Mouse (Mus musculus) left cerebral cortex, postnatal 4 days (tissue): ENCODE data around the gene Ildr1. TPM values are rescaled to one million over a fixed set of nuclear protein-coding genes. Genes with fewer than 3 reads are reported as not detected.

Source experiments
- DNase-seq: peaks from one replicate; pipeline ENCODE4 v3.0.0-alpha.2; 2022
- intact Hi-C: fragments of 180-260 bp; cut with DNase I; formaldehyde crosslinking; loops from one replicate; pipeline ENCODE4 v1.15.1; 2025
- total RNA-seq, 2 experiments: library from RNA; stranded (reverse); gene quantifications; 2 replicates each; pipeline ENCODE4 v1.2.3; 2021

The Ildr1 gene
- total RNA-seq = under 1 TPM; 0.18 to 0.56 TPM

- intact Hi-C loops = no loop called here
- DNase-seq = no peak
These were observed at the start of gene Ildr1 for GRCm38 (mm10) chr16:36693818-36694413. Gene Ildr1, plus strand, starts transcription at chr16:36693978.

GRCm38 (mm10) chr16:36645124-36645523 is 48.7 kb upstream of the Ildr1 start:
- DNase-seq = no peak
- intact Hi-C loops = no loop called here

DNA sequence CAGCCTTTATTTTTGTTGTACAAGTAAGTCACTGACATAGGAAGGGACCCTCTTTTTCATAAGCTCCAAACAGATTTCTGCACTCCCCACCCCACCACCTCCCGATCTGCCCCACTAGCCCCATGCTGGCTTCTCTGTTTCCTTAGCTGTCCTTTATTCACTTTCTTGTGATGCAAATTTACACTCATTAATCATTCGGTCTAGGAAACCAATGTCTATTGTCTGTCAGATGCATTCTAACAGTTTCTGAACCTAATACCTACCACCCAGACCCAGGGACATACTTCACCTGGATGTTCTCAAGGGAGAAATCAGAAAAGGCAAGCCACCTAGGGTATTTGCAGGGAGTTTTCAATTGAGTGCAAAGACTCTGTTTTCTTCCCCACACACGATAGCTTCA is 44.5 kb upstream of the Ildr1 start:
- intact Hi-C loops = no loop called here
- no peak for DNase-seq

GRCm38 (mm10) chr16:36650511-36650910 is 43.3 kb upstream of the Ildr1 start:
- DNase-seq = no peak
- intact Hi-C loops = no loop called here

- intact Hi-C loops = no loop called here
- no peak for DNase-seq
These were observed 42.5 kb upstream of the Ildr1 start for GRCm38 (mm10) chr16:36651174-36651766.

- DNase-seq = no peak
These were observed 38.6 kb upstream of the Ildr1 start for GRCm38 (mm10) chr16:36655199-36655598.

GRCm38 (mm10) chr16:36655910-36656309 is 37.9 kb upstream of the Ildr1 start:
- no peak for DNase-seq
- intact Hi-C loops = no loop called here

More at GRCm38 (mm10) chr16:36655199-36655598, 38.6 kb upstream of the Ildr1 start:
- intact Hi-C loops = no loop called here

- no peak for DNase-seq
- intact Hi-C loops = no loop called here
These were observed 32.4 kb upstream of the Ildr1 start for GRCm38 (mm10) chr16:36661330-36661729.

- intact Hi-C loops = no loop called here
These were observed 30.3 kb upstream of the Ildr1 start for GRCm38 (mm10) chr16:36663484-36663883.

GRCm38 (mm10) chr16:36665782-36666181 is 28.0 kb upstream of the Ildr1 start, which contains the start of gene Cd86:
Gene Cd86, minus strand, starts transcription at chr16:36666081.
- intact Hi-C loops = no loop called here
- no peak for DNase-seq

More at GRCm38 (mm10) chr16:36663484-36663883, 30.3 kb upstream of the Ildr1 start:
- no peak for DNase-seq

- no peak for DNase-seq
- intact Hi-C loops = no loop called here
These were observed 27.2 kb upstream of the Ildr1 start for GRCm38 (mm10) chr16:36666448-36667017.

DNA sequence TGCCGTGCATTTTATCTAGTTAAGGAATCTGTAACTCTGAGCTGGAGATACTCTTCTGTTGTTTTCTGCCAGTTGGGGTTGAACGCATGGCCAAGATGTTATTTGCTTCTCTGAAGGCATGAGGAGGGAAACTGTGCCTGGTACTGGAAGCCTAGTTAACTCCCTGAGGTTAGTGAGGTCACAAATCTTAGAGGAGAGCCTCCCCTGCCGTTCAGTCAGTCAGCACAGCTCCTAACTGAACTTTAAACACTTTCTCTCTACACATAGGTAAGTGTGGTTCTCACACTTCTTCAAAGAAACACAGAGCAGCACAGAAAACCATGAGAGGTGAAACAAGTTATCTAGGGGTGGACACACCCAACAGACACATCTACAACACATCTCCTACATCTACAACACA is 23.2 kb upstream of the Ildr1 start:
- DNase-seq = no peak

GRCm38 (mm10) chr16:36673196-36673595 is 20.6 kb upstream of the Ildr1 start:
- DNase-seq = no peak
- intact Hi-C loops = no loop called here

More for the DNA sequence above, 23.2 kb upstream of the Ildr1 start:
- intact Hi-C loops = no loop called here

GRCm38 (mm10) chr16:36674457-36675204 is 19.1 kb upstream of the Ildr1 start:
- intact Hi-C loops = no loop called here

DNA sequence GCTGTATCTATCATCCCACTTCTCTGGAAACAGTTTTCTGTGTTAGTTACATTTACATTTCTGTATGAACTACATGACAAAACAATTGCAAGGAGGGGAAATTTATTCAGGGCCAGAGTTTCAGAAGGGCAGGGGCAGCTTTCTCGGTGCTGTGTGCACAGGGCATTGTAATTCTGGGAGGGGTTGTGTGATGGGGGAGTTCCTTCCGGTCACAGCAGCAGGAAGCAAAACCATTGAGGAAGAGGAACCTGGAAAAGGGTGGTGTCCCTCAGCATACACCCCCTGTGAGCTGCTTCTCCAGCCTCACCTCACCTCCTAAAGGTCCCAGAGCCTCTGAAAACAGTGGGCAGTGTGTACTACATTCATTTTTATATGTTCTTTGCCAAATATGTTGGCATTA is 18.5 kb upstream of the Ildr1 start:
- no peak for DNase-seq
- intact Hi-C loops = no loop called here

More at GRCm38 (mm10) chr16:36674457-36675204, 19.1 kb upstream of the Ildr1 start:
- DNase-seq = no peak

- intact Hi-C loops = no loop called here
- no peak for DNase-seq
These were observed 17.9 kb upstream of the Ildr1 start for GRCm38 (mm10) chr16:36675902-36676301.

DNA sequence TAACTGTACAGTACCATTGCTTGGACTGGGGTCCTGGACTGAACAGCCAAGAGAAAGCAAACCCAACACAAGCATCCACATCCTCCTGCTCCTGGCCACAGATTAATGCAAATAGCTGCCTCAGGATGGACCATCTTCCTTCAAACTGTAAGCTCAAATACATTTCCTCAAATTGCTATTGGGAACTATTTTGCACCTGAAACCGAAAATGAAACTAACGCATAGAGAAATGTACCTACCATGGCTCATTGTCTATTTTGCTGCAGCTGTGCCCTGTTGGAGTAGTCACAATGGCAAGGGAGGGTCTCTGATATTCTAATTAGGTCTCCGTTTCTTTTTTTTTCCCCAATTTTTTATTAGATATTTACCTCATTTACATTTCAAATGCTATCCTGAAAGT is 11.9 kb upstream of the Ildr1 start:
- DNase-seq = no peak
- intact Hi-C loops = no loop called here

- intact Hi-C loops = no loop called here
- DNase-seq = no peak
These were observed 9.4 kb upstream of the Ildr1 start for GRCm38 (mm10) chr16:36684325-36684918.

- intact Hi-C loops = no loop called here
- DNase-seq = no peak
These were observed 5.7 kb upstream of the Ildr1 start for GRCm38 (mm10) chr16:36688076-36688475.

DNA sequence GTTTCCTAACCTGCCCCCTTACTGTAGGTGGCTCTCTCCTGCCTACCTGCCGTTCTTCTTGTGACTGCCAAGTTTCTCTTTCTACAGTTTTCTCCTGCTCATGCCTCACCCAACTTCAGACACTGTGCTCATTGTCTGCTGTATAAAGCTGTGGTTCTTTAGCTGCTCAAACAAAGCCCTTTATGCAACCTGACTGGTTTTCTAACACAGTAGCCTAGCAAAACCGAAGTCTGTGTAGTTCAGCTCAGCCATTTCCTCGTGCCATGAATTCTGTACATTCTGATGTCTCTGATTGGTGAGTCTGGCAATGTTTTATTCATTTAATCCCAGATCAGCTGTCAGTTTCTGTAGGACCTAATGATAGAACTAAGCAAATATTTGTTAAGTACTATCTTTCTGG is 2.3 kb upstream of the Ildr1 start:
- intact Hi-C loops = no loop called here
- DNase-seq = no peak

- no peak for DNase-seq
- intact Hi-C loops = no loop called here
These were observed 1.1 kb downstream of the Ildr1 start for GRCm38 (mm10) chr16:36694798-36695290.
